Mouse (Mus musculus) liver, adult 2 months (tissue): ENCODE measurements around the gene Ripor2.

Experiments
- CTCF ChIP-seq: fragments of 200-500 bp; IDR thresholded peaks from 2 replicates; pipeline ENCODE4 v1.5.1; 2011; ENCODE audit warnings: low read depth, low read length, control low read depth
- POLR2A ChIP-seq: fragments of 200-500 bp; IDR thresholded peaks from 2 replicates; pipeline ENCODE4 v1.6.1; 2011; ENCODE audit warnings: low read length, control low read depth; ENCODE audit not compliant: insufficient read depth; ENCODE audit errors: extremely low read depth

DNA sequence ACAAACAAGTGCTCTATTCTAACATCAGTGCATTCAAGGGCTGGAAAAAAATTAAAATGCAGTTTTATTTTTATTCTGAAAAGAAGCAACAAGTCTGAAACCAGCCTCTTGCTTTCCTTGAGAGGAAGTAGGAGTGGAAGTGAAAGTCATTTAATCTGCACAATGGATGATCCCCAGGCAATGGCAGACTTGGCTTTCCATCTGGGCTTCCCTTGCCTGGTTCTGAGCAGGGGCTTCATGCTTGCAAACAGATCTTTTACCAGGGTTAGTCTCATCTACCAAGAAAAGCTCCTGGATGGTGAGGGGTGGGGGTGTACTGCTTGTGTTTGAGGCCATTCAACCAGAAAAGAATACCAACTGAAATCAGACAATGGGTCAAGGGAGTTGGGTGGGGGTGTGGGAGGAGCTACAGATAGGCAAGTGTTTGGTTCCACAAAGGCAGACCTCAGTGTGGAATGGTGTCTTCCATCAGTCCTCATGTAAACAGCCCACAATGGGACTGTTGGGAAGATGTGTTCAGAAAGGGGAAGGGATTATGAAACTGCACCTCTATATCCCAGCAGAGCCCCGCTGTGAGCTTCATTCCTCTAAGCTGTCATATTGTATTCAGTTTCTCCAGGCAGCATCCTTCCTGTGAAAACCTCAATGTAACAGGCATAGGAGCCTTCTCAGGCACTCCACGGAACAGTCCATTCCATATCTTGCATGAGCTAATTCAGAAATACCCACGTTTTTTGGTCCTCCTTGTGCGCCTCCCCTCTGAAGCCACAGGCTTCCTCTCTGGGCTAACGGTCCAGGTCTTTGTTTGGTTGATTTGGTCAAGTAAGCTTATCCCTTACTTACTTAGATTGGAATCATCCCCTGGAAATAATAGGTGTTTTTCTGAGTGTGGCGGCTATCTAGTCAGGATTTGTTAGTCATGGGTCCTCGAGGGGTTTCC is 59.8 kb downstream of the Ripor2 start:
- no peak for TF ChIP-seq CTCF
- TF ChIP-seq POLR2A, result no peak
